In genomic region chr5:148554701-148555100, GRCm38 (mm10) we compare ENCODE assay signal across 8 mouse cellular contexts. TPM values are rescaled to one million over a fixed set of nuclear protein-coding genes. Genes with fewer than 3 reads are reported as not detected.
DNase-seq lines count a peak whose midpoint lies in the region; ATAC-seq and TF ChIP-seq lines count a peak whose summit lies in the region.

No protein-coding gene starts in this region.

- peak overlapping the region; percentile 17 for H3K4me3 ChIP-seq in hindbrain, postnatal 0 days (ENCODE audit: low read length)
- H3K4me3 ChIP-seq in midbrain, postnatal 0 days (ENCODE audit: low read depth, low read length): peak overlapping the region; percentile 12; the same call in 1 of the 2 replicates

- H3K4me1 ChIP-seq in hindbrain, postnatal 0 days (ENCODE audit: insufficient read depth, low read length): peaks cover 5% of the 10 kb centered on the region; the same call in 1 of the 2 replicates
- H3K4me1 ChIP-seq in midbrain, postnatal 0 days (ENCODE audit: insufficient read depth, low read length): no peaks in the 10 kb centered on the region

- ATAC-seq in hindbrain, postnatal 0 days: no peak
- no peak for ATAC-seq in midbrain, postnatal 0 days (ENCODE audit: low FRiP score)

- H3K36me3 ChIP-seq in hindbrain, postnatal 0 days (ENCODE audit: insufficient read depth, low read length): no peaks in the 10 kb centered on the region
- no peaks in the 10 kb centered on the region for H3K36me3 ChIP-seq in midbrain, postnatal 0 days (ENCODE audit: insufficient read depth, low read length)

- H3K4me2 ChIP-seq in hindbrain, postnatal 0 days (ENCODE audit: low read depth, low read length): peak overlapping the region; percentile 46
- H3K4me2 ChIP-seq in midbrain, postnatal 0 days (ENCODE audit: low read depth, low read length, poor library complexity, severe bottlenecking): peak overlapping the region; percentile 44

- WGBS in hindbrain, postnatal 0 days: 3% methylated on average over 16 of the region's 16 CpGs
- 2% methylated on average over 16 of the region's 16 CpGs for WGBS in midbrain, postnatal 0 days

- TF ChIP-seq CTCF in hindbrain, postnatal 0 days (IDR thresholded peaks at IDR 0.05; ENCODE audit: low read depth): no peak
- no peak for TF ChIP-seq CTCF in midbrain, postnatal 0 days (IDR thresholded peaks at IDR 0.05)

- DNase-seq in embryo, embryonic 9.5 days (ENCODE audit: extremely low spot score): peak; percentile 24
- no peak for DNase-seq in embryo, embryonic 10 days (ENCODE audit: low spot score)
- peak; percentile 80 for DNase-seq in R1 (ENCODE audit: low read depth, low spot score)
- no peak for DNase-seq in hindbrain, postnatal 0 days (ENCODE audit: low spot score)
- DNase-seq in midbrain, postnatal 0 days (ENCODE audit: low spot score): peak; percentile 17
- no peak for DNase-seq in ovary, postnatal 10 days (ENCODE audit: low spot score)
- no peak for DNase-seq in kidney, adult 11 months
- no peak for DNase-seq in layer of hippocampus, adult 8-10 months (ENCODE audit: low spot score in 2 of 2)

- no peak overlapping the region for H3K27ac ChIP-seq in hindbrain, postnatal 0 days
- H3K27ac ChIP-seq in midbrain, postnatal 0 days (ENCODE audit: low read depth, low read length): no peak overlapping the region

- H3K9me3 ChIP-seq in hindbrain, postnatal 0 days (ENCODE audit: low read length): no peaks in the 10 kb centered on the region
- H3K9me3 ChIP-seq in midbrain, postnatal 0 days (ENCODE audit: low read length): no peaks in the 10 kb centered on the region

- 0 out of 2 replicates have a peak overlapping the region, but pooled peaks have one; percentile 13 for H3K9ac ChIP-seq in hindbrain, postnatal 0 days (replicated peaks; ENCODE audit: low read length)
- H3K9ac ChIP-seq in midbrain, postnatal 0 days (replicated peaks; ENCODE audit: low read length, poor library complexity, severe bottlenecking): no peak overlapping the region

- H3K27me3 ChIP-seq in hindbrain, postnatal 0 days (ENCODE audit: insufficient read depth, low read length): no peaks in the 10 kb centered on the region
- no peaks in the 10 kb centered on the region for H3K27me3 ChIP-seq in midbrain, postnatal 0 days (ENCODE audit: insufficient read depth, low read length)

RNA-seq across cellular contexts. Expression of gene Ubl3, which starts 2.1 kb away (rescaled TPM):
- 155 and 157 TPM in 2 replicates for total RNA-seq in hindbrain, postnatal 0 days (2014; rRNA removed)
- 108 and 115 TPM in 2 replicates for polyA plus RNA-seq in hindbrain, postnatal 0 days (2015; fragmentation: Nextera tagmentation; extraction: Ambion mirVana)
- 126 and 128 TPM in 2 replicates for total RNA-seq in midbrain, postnatal 0 days (2014; rRNA removed)
- polyA plus RNA-seq in midbrain, postnatal 0 days (2015; fragmentation: Nextera tagmentation; extraction: Ambion mirVana): 79.1 and 79.7 TPM in 2 replicates
- total RNA-seq in layer of hippocampus, adult 8-10 months (2022): 100 to 1,000 TPM; 193 to 215 (median 201) TPM

Comparison
In these comparisons a context has a peak if more than half of its experiments do, and no peak if none do; other contexts are left out.
1. DNase-seq: peak in embryo, embryonic 9.5 days (single experiment), R1 (single experiment) and midbrain, postnatal 0 days (single experiment); none in embryo, embryonic 10 days (single experiment), hindbrain, postnatal 0 days (single experiment), ovary, postnatal 10 days (single experiment), kidney, adult 11 months (single experiment) and layer of hippocampus, adult 8-10 months (0 of 2).